In genomic region chr1:21075986-21076495, GRCm38 (mm10) we compare ENCODE assay signal across 9 mouse cellular contexts. TPM values are rescaled to one million over a fixed set of nuclear protein-coding genes. Genes with fewer than 3 reads are reported as not detected.
DNase-seq lines count a peak whose midpoint lies in the region; ATAC-seq and TF ChIP-seq lines count a peak whose summit lies in the region.
"Had no signal": no experiment of that assay in that cellular context is flagged by ENCODE, and none has a peak within 500 bp of the region (broad histone marks: within the 10 kb centered on the region; RNA-seq: fewer than 3 reads in every experiment).

No protein-coding gene starts in this region.

- dilution Hi-C loops in CH12.LX (cut with MboI; ENCODE audit: extremely low pct_ligation_motif_present, extremely low pct_unique_long_range_greater_than_20kb, low sequenced_read_pairs) = no loop called here

- TF ChIP-seq RAD21 in CH12.LX (IDR thresholded peaks at IDR 0.05; ENCODE audit: low read depth, low read length) = no peak

- H3K79me2 ChIP-seq in CH12.LX (replicated peaks; ENCODE audit: control insufficient read depth, extremely low read depth, insufficient read depth, poor library complexity, severe bottlenecking) = 0 out of 2 replicates have a peak, but pooled peaks cover 2% of the 10 kb centered on the region

- in situ Hi-C loops in CH12.LX (cut with MboI; ENCODE audit: low pct_ligation_motif_present, low pct_unique_long_range_greater_than_20kb, low sequenced_read_pairs) = loop anchor here (5.0 kb wide), 1 partner anchor 39 kb away; no protein-coding TSS in a partner anchor

- no peak for ATAC-seq in forebrain, postnatal 0 days

- H3K4me3 ChIP-seq in forebrain, embryonic 10.5 days = peak overlapping the region; percentile 24
- H3K4me3 ChIP-seq in forebrain, postnatal 0 days (ENCODE audit: low read depth, low read length) = no peak overlapping the region
- peak overlapping the region in 1 of 3 experiments; percentile 16 for H3K4me3 ChIP-seq in CH12.LX (replicated peaks in 1 of 3; ENCODE audit: low read depth in 2 of 3, low read length in 2 of 3, poor library complexity in 1 of 3)
- H3K4me3 ChIP-seq: liver, embryonic 13.5 days had no signal

- TF ChIP-seq CTCF in forebrain, postnatal 0 days (IDR thresholded peaks at IDR 0.05; ENCODE audit: low read depth) = no peak
- TF ChIP-seq CTCF in CH12.LX (conservative IDR thresholded peaks at IDR 0.05 in 1 of 2, IDR thresholded peaks at IDR 0.05 in 1 of 2; ENCODE audit: low read depth in 2 of 2, low read length in 2 of 2) = no peak

- DNase-seq in forebrain, embryonic 10.5 days (ENCODE audit: extremely low spot score, low spot score) = no peak
- DNase-seq in forebrain, postnatal 0 days = no peak
- DNase-seq in CH12.LX (ENCODE audit: extremely low read depth) = no peak
- peak; percentile 25 for DNase-seq in heart, postnatal 4 days
- peak; percentile 26 to 35 for DNase-seq in lung, postnatal 4 days
- no peak for DNase-seq in thymus, postnatal 36 days
- DNase-seq in right cerebral cortex, postnatal 10 days (ENCODE audit: low spot score in 2 of 2) = no peak
- DNase-seq in ovary, postnatal 10 days (ENCODE audit: low spot score) = no peak
- DNase-seq: liver, embryonic 13.5 days had no signal

- no peak overlapping the region for H3K4me2 ChIP-seq in forebrain, postnatal 0 days (ENCODE audit: low read depth)
- 0 out of 2 replicates have a peak overlapping the region, but pooled peaks have one; percentile 2 for H3K4me2 ChIP-seq in CH12.LX (ENCODE audit: insufficient read depth, low read depth, poor library complexity, severe bottlenecking)
- H3K4me2 ChIP-seq: liver, embryonic 13.5 days had no signal

- H3K27me3 ChIP-seq in forebrain, embryonic 10.5 days (ENCODE audit: poor library complexity, severe bottlenecking) = no peaks in the 10 kb centered on the region
- no peaks in the 10 kb centered on the region for H3K27me3 ChIP-seq in forebrain, postnatal 0 days (ENCODE audit: insufficient read depth, low read length)
- peaks cover 2% of the 10 kb centered on the region for H3K27me3 ChIP-seq in CH12.LX (replicated peaks)

- peak overlapping the region; percentile 80 for H3K27ac ChIP-seq in forebrain, embryonic 10.5 days
- no peak overlapping the region for H3K27ac ChIP-seq in forebrain, postnatal 0 days (ENCODE audit: low read depth, low read length)
- no peak overlapping the region for H3K27ac ChIP-seq in CH12.LX (ENCODE audit: insufficient read depth, low read depth)
- H3K27ac ChIP-seq: liver, embryonic 13.5 days had no signal

- no peaks in the 10 kb centered on the region for H3K9me3 ChIP-seq in forebrain, embryonic 10.5 days
- no peaks in the 10 kb centered on the region for H3K9me3 ChIP-seq in forebrain, postnatal 0 days (ENCODE audit: low read length)
- no peaks in the 10 kb centered on the region for H3K9me3 ChIP-seq in CH12.LX (replicated peaks; ENCODE audit: low read length)
- H3K9me3 ChIP-seq: liver, embryonic 13.5 days had no signal

- H3K4me1 ChIP-seq in forebrain, embryonic 10.5 days = peaks cover 73% of the 10 kb centered on the region
- H3K4me1 ChIP-seq in forebrain, postnatal 0 days (ENCODE audit: insufficient read depth) = no peaks in the 10 kb centered on the region; the same call in 1 of the 2 replicates
- peaks cover 6 to 67% of the 10 kb centered on the region in 2 experiments for H3K4me1 ChIP-seq in CH12.LX (ENCODE audit: control insufficient read depth in 1 of 2, insufficient read depth in 2 of 2)

- WGBS in forebrain, embryonic 10.5 days = 20% methylated on average over 6 of the region's 6 CpGs
- 14% methylated on average over 6 of the region's 6 CpGs for WGBS in forebrain, postnatal 0 days

- peaks cover 8% of the 10 kb centered on the region; the same call in 1 of the 2 replicates for H3K36me3 ChIP-seq in forebrain, embryonic 10.5 days (replicated peaks)
- H3K36me3 ChIP-seq in forebrain, postnatal 0 days (ENCODE audit: insufficient read depth) = no peaks in the 10 kb centered on the region
- peaks cover 0 to 33% of the 10 kb centered on the region in 2 experiments for H3K36me3 ChIP-seq in CH12.LX (replicated peaks in 1 of 2; ENCODE audit: control insufficient read depth in 1 of 2, insufficient read depth in 1 of 2, low read length in 1 of 2)
- H3K36me3 ChIP-seq: liver, embryonic 13.5 days had no signal

- no peak for TF ChIP-seq EP300 in CH12.LX (IDR thresholded peaks at IDR 0.05; ENCODE audit: low read length)

- H3K9ac ChIP-seq in forebrain, postnatal 0 days = no peak overlapping the region
- H3K9ac ChIP-seq in CH12.LX (ENCODE audit: insufficient read depth, low read depth) = no peak overlapping the region
- H3K9ac ChIP-seq: liver, embryonic 13.5 days had no signal

- TF ChIP-seq POLR2A in CH12.LX (IDR thresholded peaks at IDR 0.05; ENCODE audit: low read depth, low read length) = no peak

TF ChIP-seq in CH12.LX, 34 proteins besides CTCF, POLR2A, EP300 and RAD21:
- TF ChIP-seq NRF1 (IDR thresholded peaks at IDR 0.05; ENCODE audit: low read depth, low read length) = no peak
- no peak for TF ChIP-seq MXI1 (IDR thresholded peaks at IDR 0.05; ENCODE audit: low read depth, low read length)
- TF ChIP-seq RCOR1 (conservative IDR thresholded peaks at IDR 0.05; ENCODE audit: low read depth, low read length) = no peak
- TF ChIP-seq TCF12 (IDR thresholded peaks at IDR 0.05; ENCODE audit: low read depth, low read length) = no peak
- no peak for TF ChIP-seq IRF4 (IDR thresholded peaks at IDR 0.05; ENCODE audit: low read depth, low read length)
- no peak for TF ChIP-seq SIN3A (IDR thresholded peaks at IDR 0.05; ENCODE audit: low read length)
- no peak for TF ChIP-seq ELF1 (IDR thresholded peaks at IDR 0.05; ENCODE audit: low read depth, low read length)
- no peak for TF ChIP-seq MAFK (IDR thresholded peaks at IDR 0.05; ENCODE audit: insufficient replicate concordance, low read length)
- TF ChIP-seq NELFE (IDR thresholded peaks at IDR 0.05; ENCODE audit: low read depth, low read length) = no peak
- no peak for TF ChIP-seq GABPA (IDR thresholded peaks at IDR 0.05; ENCODE audit: insufficient replicate concordance, low read depth, low read length)
- no peak for TF ChIP-seq UBTF (IDR thresholded peaks at IDR 0.05; ENCODE audit: low read depth, low read length)

RNA-seq across cellular contexts. Expression of gene Tram2, which starts 3.0 kb away (rescaled TPM):
- polyA plus RNA-seq in forebrain, embryonic 10.5 days (2016; fragmentation: Nextera tagmentation; extraction: Ambion mirVana) = 5.6 and 6.5 TPM in 2 replicates
- 0.85 and 1.9 TPM in 2 replicates for total RNA-seq in forebrain, postnatal 0 days (2014; rRNA removed)
- polyA plus RNA-seq in forebrain, postnatal 0 days (2015; fragmentation: Nextera tagmentation; extraction: Ambion mirVana) = 0.98 and 1.3 TPM in 2 replicates
- total RNA-seq in CH12.LX (2012; rRNA removed) (2.4 and 2.9 TPM in 2 replicates), CH12.LX (2014; rRNA removed) (1.3 and 1.9 TPM in 2 replicates)
- 4.7 and 6.6 TPM in 2 replicates for polyA plus RNA-seq in CH12.LX (2012; ENCODE audit: insufficient read length, low read depth)
- total RNA-seq in heart, postnatal 4 days (2021) = 10 to 100 TPM; 13.2 to 14.6 TPM

Comparison
In these comparisons a context has a peak if more than half of its experiments do, and no peak if none do; other contexts are left out.
1. DNase-seq: peak in heart, postnatal 4 days (single experiment) and lung, postnatal 4 days (2 of 2); none in forebrain, embryonic 10.5 days (single experiment), forebrain, postnatal 0 days (single experiment), CH12.LX (single experiment), thymus, postnatal 36 days (0 of 2), right cerebral cortex, postnatal 10 days (0 of 2) and ovary, postnatal 10 days (single experiment).